Mouse (Mus musculus) retina, embryonic 14.5 days (tissue): ENCODE data around the gene Hsp90ab1.
A peak's percentile ranks its signal among the peaks of the same experiment; 100 is the strongest.

Source experiments
- DNase-seq: peaks from one replicate; pipeline ENCODE4 v3.0.0-alpha.2; 2015; ENCODE audit warnings: low spot score

Gene Hsp90ab1

GRCm38 (mm10) chr17:45573087-45573779 is at the start of gene Hsp90ab1:
Gene Hsp90ab1 (minus strand): TSS chr17:45573271.
- DNase-seq, result peak; percentile 98

GRCm38 (mm10) chr17:45619386-45620256 is 46.5 kb upstream of the Hsp90ab1 start:
- no peak for DNase-seq

- DNase-seq, result no peak
These were observed 45.9 kb upstream of the Hsp90ab1 start for GRCm38 (mm10) chr17:45618941-45619385.

- no peak for DNase-seq
These were observed 44.6 kb upstream of the Hsp90ab1 start for GRCm38 (mm10) chr17:45617655-45618054.

- DNase-seq, result no peak
These were observed 43.6 kb upstream of the Hsp90ab1 start for GRCm38 (mm10) chr17:45616679-45617078.

- no peak for DNase-seq
These were observed 43.1 kb upstream of the Hsp90ab1 start for GRCm38 (mm10) chr17:45616046-45616650.

- DNase-seq, result no peak
These were observed 39.9 kb upstream of the Hsp90ab1 start for GRCm38 (mm10) chr17:45612921-45613320.

GRCm38 (mm10) chr17:45612008-45612407 is 38.9 kb upstream of the Hsp90ab1 start:
- DNase-seq, result no peak

GRCm38 (mm10) chr17:45610144-45610866 is 37.2 kb upstream of the Hsp90ab1 start:
- peak; percentile 48 for DNase-seq

GRCm38 (mm10) chr17:45608396-45608795 is 35.3 kb upstream of the Hsp90ab1 start:
- no peak for DNase-seq

- no peak for DNase-seq
These were observed 34.2 kb upstream of the Hsp90ab1 start for GRCm38 (mm10) chr17:45606992-45607879.

GRCm38 (mm10) chr17:45602984-45603383 is 29.9 kb upstream of the Hsp90ab1 start:
- DNase-seq, result no peak

- peak; percentile 59 for DNase-seq
These were observed 28.8 kb upstream of the Hsp90ab1 start, which contains the start of gene Mymx for GRCm38 (mm10) chr17:45601877-45602304. Gene Mymx (minus strand): TSS chr17:45602102.

- DNase-seq, result peak; percentile 15
These were observed 28.3 kb upstream of the Hsp90ab1 start for GRCm38 (mm10) chr17:45601325-45601724.

- no peak for DNase-seq
These were observed 27.2 kb upstream of the Hsp90ab1 start for GRCm38 (mm10) chr17:45600267-45600666.

- DNase-seq, result peak; percentile 67
These were observed 26.6 kb upstream of the Hsp90ab1 start, which contains the start of gene Slc29a1 for GRCm38 (mm10) chr17:45599446-45600242. Gene Slc29a1 (minus strand): TSS chr17:45599606.

- no peak for DNase-seq
These were observed 25.8 kb upstream of the Hsp90ab1 start for GRCm38 (mm10) chr17:45598891-45599290.

- no peak for DNase-seq
These were observed 25.3 kb upstream of the Hsp90ab1 start for GRCm38 (mm10) chr17:45598376-45598775.

- DNase-seq, result peak; percentile 57
These were observed 24.7 kb upstream of the Hsp90ab1 start for GRCm38 (mm10) chr17:45597787-45598186.
